Mouse (Mus musculus): ENCODE data around the gene Adora2a. TPM values are rescaled to one million over a fixed set of nuclear protein-coding genes. Genes with fewer than 3 reads are reported as not detected.
"Not testable (repeated sequence)": the region's sequence is repeated elsewhere in the genome, so short reads cannot be mapped to it uniquely, and the experiment has no call there.

Adora2a gene
- polyA plus RNA-seq (2015; fragmentation: Nextera tagmentation; extraction: Ambion mirVana) = 4.6 and 6.5 TPM in 2 replicates

- Histone ChIP-seq H3K27ac (peak within 1 kb of the TSS; percentile 37), H3K4me1 (peaks cover 38% of the 10 kb centered on the region), H3K4me2 (peak within 1 kb of the TSS; percentile 82), H3K9ac (peak within 1 kb of the TSS; percentile 44; the same call in 1 of the 2 replicates), H3K36me3 (peaks cover 12% of the 10 kb centered on the region), H3K9me3 (replicated peaks) (no peaks in the 10 kb centered on the region), H3K27me3 (peaks cover 23% of the 10 kb centered on the region), H3K4me3 (replicated peaks) (peak within 1 kb of the TSS; percentile 56)
- no peak for ATAC-seq (replicated peaks; ENCODE audit: low FRiP score)
- 0% methylated on average over 4 of the region's 4 CpGs for WGBS
Observed at GRCm38 (mm10) chr10:75316872-75316907, at the start of gene Adora2a. Adora2a (plus strand) TSS chr10:75316877.

- Histone ChIP-seq H3K4me1 (no peaks in the 10 kb centered on the region), H3K9ac (no peak overlapping the region), H3K4me2 (no peak overlapping the region), H3K36me3 (peaks cover 77% of the 10 kb centered on the region), H3K27me3 (no peaks in the 10 kb centered on the region), H3K9me3 (replicated peaks) (no peaks in the 10 kb centered on the region), H3K27ac (no peak overlapping the region), H3K4me3 (replicated peaks) (no peak overlapping the region)
- 90% methylated on average over 4 of the region's 4 CpGs for WGBS
- no peak for ATAC-seq (replicated peaks; ENCODE audit: low FRiP score)
Observed at GRCm38 (mm10) chr10:75273020-75273419, 43.7 kb upstream of the Adora2a start.

- WGBS = 91% methylated on average over 12 of the region's 12 CpGs
- H3K4me2 ChIP-seq = no peak overlapping the region
- peaks cover 79% of the 10 kb centered on the region for H3K36me3 ChIP-seq
- no peaks in the 10 kb centered on the region for H3K27me3 ChIP-seq
- no peaks in the 10 kb centered on the region for H3K9me3 ChIP-seq (replicated peaks)
- H3K4me1 ChIP-seq = no peaks in the 10 kb centered on the region
- no peak overlapping the region for H3K4me3 ChIP-seq (replicated peaks)
- H3K9ac ChIP-seq = no peak overlapping the region
- no peak overlapping the region for H3K27ac ChIP-seq
- ATAC-seq (replicated peaks; ENCODE audit: low FRiP score) = no peak
Observed at GRCm38 (mm10) chr10:75276427-75277013, 40.2 kb upstream of the Adora2a start.

- no peaks in the 10 kb centered on the region for H3K4me1 ChIP-seq
- ATAC-seq (replicated peaks; ENCODE audit: low FRiP score) = no peak
- H3K4me2 ChIP-seq = no peak overlapping the region
- 80% methylated on average over 1 of the region's 1 CpGs for WGBS
- H3K27me3 ChIP-seq = no peaks in the 10 kb centered on the region
- H3K27ac ChIP-seq = no peak overlapping the region
- no peaks in the 10 kb centered on the region for H3K9me3 ChIP-seq (replicated peaks)
- H3K36me3 ChIP-seq = peaks cover 75% of the 10 kb centered on the region
- H3K9ac ChIP-seq = no peak overlapping the region
- no peak overlapping the region for H3K4me3 ChIP-seq (replicated peaks)
Observed at GRCm38 (mm10) chr10:75277501-75277900, 39.2 kb upstream of the Adora2a start.

GRCm38 (mm10) chr10:75282648-75283047 is 34.0 kb upstream of the Adora2a start:
- Histone ChIP-seq H3K36me3 (peaks cover 56% of the 10 kb centered on the region), H3K9me3 (replicated peaks) (no peaks in the 10 kb centered on the region), H3K27me3 (no peaks in the 10 kb centered on the region), H3K4me3 (replicated peaks) (no peak overlapping the region), H3K4me1 (0 out of 2 replicates have a peak, but pooled peaks cover 3% of the 10 kb centered on the region), H3K4me2 (no peak overlapping the region), H3K9ac (no peak overlapping the region), H3K27ac (no peak overlapping the region)
- no peak for ATAC-seq (replicated peaks; ENCODE audit: low FRiP score)
- 90% methylated on average over 5 of the region's 5 CpGs for WGBS

GRCm38 (mm10) chr10:75283821-75284220 is 32.9 kb upstream of the Adora2a start:
- Histone ChIP-seq H3K9me3 (replicated peaks) (no peaks in the 10 kb centered on the region), H3K4me2 (no peak overlapping the region), H3K36me3 (peaks cover 52% of the 10 kb centered on the region), H3K4me3 (replicated peaks) (no peak overlapping the region), H3K27me3 (no peaks in the 10 kb centered on the region), H3K27ac (no peak overlapping the region), H3K4me1 (0 out of 2 replicates have a peak, but pooled peaks cover 3% of the 10 kb centered on the region), H3K9ac (no peak overlapping the region)
- WGBS = 94% methylated on average over 3 of the region's 3 CpGs
- no peak for ATAC-seq (replicated peaks; ENCODE audit: low FRiP score)

GRCm38 (mm10) chr10:75288579-75288978 is 28.1 kb upstream of the Adora2a start:
- WGBS = 75% methylated on average over 7 of the region's 7 CpGs
- H3K4me3 ChIP-seq (replicated peaks) = no peak overlapping the region
- H3K4me1 ChIP-seq = 0 out of 2 replicates have a peak, but pooled peaks cover 3% of the 10 kb centered on the region
- ATAC-seq (replicated peaks; ENCODE audit: low FRiP score) = no peak
- H3K4me2 ChIP-seq = no peak overlapping the region
- H3K27me3 ChIP-seq = no peaks in the 10 kb centered on the region
- peaks cover 48% of the 10 kb centered on the region for H3K36me3 ChIP-seq
- no peak overlapping the region for H3K9ac ChIP-seq
- no peaks in the 10 kb centered on the region for H3K9me3 ChIP-seq (replicated peaks)
- H3K27ac ChIP-seq = no peak overlapping the region

GRCm38 (mm10) chr10:75289392-75289791 is 27.3 kb upstream of the Adora2a start:
- Histone ChIP-seq H3K9ac (no peak overlapping the region), H3K27ac (no peak overlapping the region), H3K4me3 (replicated peaks) (no peak overlapping the region), H3K36me3 (peaks cover 43% of the 10 kb centered on the region), H3K27me3 (no peaks in the 10 kb centered on the region), H3K4me2 (no peak overlapping the region), H3K4me1 (peaks cover 9% of the 10 kb centered on the region), H3K9me3 (replicated peaks) (no peaks in the 10 kb centered on the region)
- 39% methylated on average over 4 of the region's 4 CpGs for WGBS
- ATAC-seq (replicated peaks; ENCODE audit: low FRiP score) = no peak

GRCm38 (mm10) chr10:75290650-75291049 is 26.0 kb upstream of the Adora2a start:
- Histone ChIP-seq H3K9me3 (replicated peaks) (no peaks in the 10 kb centered on the region), H3K36me3 (peaks cover 51% of the 10 kb centered on the region), H3K27ac (no peak overlapping the region), H3K4me2 (no peak overlapping the region), H3K27me3 (no peaks in the 10 kb centered on the region), H3K4me3 (replicated peaks) (no peak overlapping the region), H3K9ac (no peak overlapping the region), H3K4me1 (peaks cover 11% of the 10 kb centered on the region)
- WGBS = 90% methylated on average over 5 of the region's 5 CpGs
- no peak for ATAC-seq (replicated peaks; ENCODE audit: low FRiP score)

GRCm38 (mm10) chr10:75291338-75291737 is 25.3 kb upstream of the Adora2a start:
- WGBS = 91% methylated on average over 1 of the region's 1 CpGs

GRCm38 (mm10) chr10:75292206-75292605 is 24.5 kb upstream of the Adora2a start:
- H3K4me2 ChIP-seq; H3K27ac ChIP-seq; H3K9me3 ChIP-seq (replicated peaks); H3K9ac ChIP-seq; H3K27me3 ChIP-seq; H3K4me1 ChIP-seq; H3K4me3 ChIP-seq (replicated peaks); ATAC-seq (replicated peaks; ENCODE audit: low FRiP score): not testable (repeated sequence)
- peaks cover 62% of the 10 kb centered on the region for H3K36me3 ChIP-seq
- WGBS = 91% methylated on average over 8 of the region's 8 CpGs

More at GRCm38 (mm10) chr10:75291338-75291737, 25.3 kb upstream of the Adora2a start:
- no peak for ATAC-seq (replicated peaks; ENCODE audit: low FRiP score)
- no peak overlapping the region for H3K4me3 ChIP-seq (replicated peaks)
- H3K27ac ChIP-seq = no peak overlapping the region
- H3K4me2 ChIP-seq = no peak overlapping the region
- H3K9ac ChIP-seq = no peak overlapping the region
- H3K36me3 ChIP-seq = peaks cover 58% of the 10 kb centered on the region
- no peaks in the 10 kb centered on the region for H3K27me3 ChIP-seq
- peaks cover 11% of the 10 kb centered on the region for H3K4me1 ChIP-seq
- no peaks in the 10 kb centered on the region for H3K9me3 ChIP-seq (replicated peaks)

- Histone ChIP-seq H3K9me3 (replicated peaks) (no peaks in the 10 kb centered on the region), H3K4me2 (no peak overlapping the region), H3K4me1 (peaks cover 8% of the 10 kb centered on the region), H3K4me3 (replicated peaks) (no peak overlapping the region), H3K27ac (no peak overlapping the region), H3K36me3 (peaks cover 56% of the 10 kb centered on the region), H3K9ac (no peak overlapping the region), H3K27me3 (no peaks in the 10 kb centered on the region)
- WGBS = 74% methylated on average over 3 of the region's 3 CpGs
- no peak for ATAC-seq (replicated peaks; ENCODE audit: low FRiP score)
Observed at GRCm38 (mm10) chr10:75293288-75293687, 23.4 kb upstream of the Adora2a start.

GRCm38 (mm10) chr10:75294362-75294761 is 22.3 kb upstream of the Adora2a start:
- no peak for ATAC-seq (replicated peaks; ENCODE audit: low FRiP score)
- 40% methylated on average over 4 of the region's 4 CpGs for WGBS

More at GRCm38 (mm10) chr10:75294362-75294761, 22.3 kb upstream of the Adora2a start:
- 0 out of 2 replicates have a peak overlapping the region, but pooled peaks have one; percentile 18 for H3K27ac ChIP-seq
- no peaks in the 10 kb centered on the region for H3K9me3 ChIP-seq (replicated peaks)
- peaks cover 13% of the 10 kb centered on the region for H3K4me1 ChIP-seq
- no peaks in the 10 kb centered on the region for H3K27me3 ChIP-seq
- H3K4me3 ChIP-seq (replicated peaks) = no peak overlapping the region
- peaks cover 60% of the 10 kb centered on the region for H3K36me3 ChIP-seq
- no peak overlapping the region for H3K9ac ChIP-seq
- H3K4me2 ChIP-seq = no peak overlapping the region
